Mouse (Mus musculus) bone marrow, adult 2 months (tissue): ENCODE results near the gene Cpne8.

ENCODE experiments used
- CTCF ChIP-seq: fragments of 200-500 bp; IDR thresholded peaks from 2 replicates; pipeline ENCODE4 v1.5.1; 2011; ENCODE audit warnings: low read length, control low read depth; ENCODE audit not compliant: control insufficient read depth, insufficient read depth
- POLR2A ChIP-seq: fragments of 200-500 bp; IDR thresholded peaks from 2 replicates; pipeline ENCODE4 v1.6.1; 2011; ENCODE audit warnings: low read depth, mild to moderate bottlenecking, control low read depth, low read length, borderline replicate concordance; ENCODE audit not compliant: control insufficient read depth

DNA sequence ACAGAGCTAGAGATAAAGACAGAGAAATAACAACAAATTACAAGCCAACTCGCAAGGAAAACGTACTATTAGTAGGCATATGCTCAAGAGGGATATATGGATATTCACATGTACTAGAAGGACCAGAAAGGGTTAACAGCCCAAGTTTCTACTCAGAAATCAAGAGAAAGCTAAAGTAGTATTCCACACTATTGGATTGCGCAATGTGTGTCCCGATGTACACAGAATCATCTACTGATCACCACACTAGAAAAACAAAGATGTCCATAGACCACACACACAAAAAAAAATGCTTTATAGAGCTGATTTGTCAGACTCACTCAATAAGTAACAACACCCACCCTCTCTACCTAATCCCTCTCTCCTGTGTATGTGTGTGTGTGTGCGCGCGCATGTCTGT, 130.6 kb downstream of the Cpne8 start:
- no peak for TF ChIP-seq POLR2A
- TF ChIP-seq CTCF: no peak
